Comparison of ENCODE assay signal across 25 mouse cellular contexts in the genomic region with DNA sequence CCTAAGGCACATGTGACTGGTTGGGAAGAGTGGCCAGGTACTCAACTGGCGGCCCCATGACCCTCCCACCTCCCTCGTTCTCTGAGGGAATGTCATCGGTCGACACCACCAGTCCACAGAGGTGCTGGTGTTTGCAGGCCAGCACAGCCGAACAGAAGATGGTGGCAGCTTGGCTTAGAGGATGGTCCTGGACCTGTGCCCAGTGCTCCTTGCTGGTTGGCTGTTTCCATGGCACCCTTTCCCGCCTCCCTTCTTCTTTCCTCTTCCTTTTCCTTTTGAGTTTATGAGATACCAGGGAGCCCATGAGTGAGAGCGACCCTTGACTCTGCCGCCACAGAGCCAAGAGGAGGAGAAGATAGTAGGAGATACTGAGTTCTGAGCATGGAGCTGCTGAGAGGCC. TPM values are rescaled to one million over a fixed set of nuclear protein-coding genes. Genes with fewer than 3 reads are reported as not detected.
DNase-seq lines count a peak whose midpoint lies in the region; ATAC-seq and TF ChIP-seq lines count a peak whose summit lies in the region.
"Had no signal": no experiment of that assay in that cellular context is flagged by ENCODE, and none has a peak within 500 bp of the region (broad histone marks: within the 10 kb centered on the region; RNA-seq: fewer than 3 reads in every experiment).

No protein-coding gene starts in this region.

- no peak for ATAC-seq in kidney, embryonic 15.5 days (replicated peaks; ENCODE audit: low FRiP score)
- no peak for ATAC-seq in midbrain, embryonic 14.5 days (ENCODE audit: low FRiP score, low TSS enrichment)
- ATAC-seq in midbrain, embryonic 11.5 days (ENCODE audit: low FRiP score), result no peak
- ATAC-seq: inflammation-experienced regulatory T-cells, adult 6 months had no signal

- no peak for TF ChIP-seq CTCF in layer of hippocampus, adult 2 months (conservative IDR thresholded peaks at IDR 0.05)

- H3K9me3 ChIP-seq in kidney, embryonic 15.5 days (replicated peaks), result no peaks in the 10 kb centered on the region
- H3K9me3 ChIP-seq in midbrain, embryonic 14.5 days (ENCODE audit: control insufficient read depth, low read length), result no peaks in the 10 kb centered on the region
- H3K9me3 ChIP-seq in midbrain, embryonic 11.5 days (ENCODE audit: control insufficient read depth, low read length), result no peaks in the 10 kb centered on the region
- H3K9me3 ChIP-seq: embryonic facial prominence, embryonic 15.5 days; forebrain, embryonic 10.5 days; heart, embryonic 15.5 days; hindbrain, embryonic 10.5 days; limb, embryonic 13.5 days had no signal

- peaks cover 34% of the 10 kb centered on the region for H3K4me1 ChIP-seq in kidney, embryonic 15.5 days
- no peaks in the 10 kb centered on the region for H3K4me1 ChIP-seq in midbrain, embryonic 14.5 days (ENCODE audit: control insufficient read depth, insufficient read depth, low read length)
- H3K4me1 ChIP-seq in midbrain, embryonic 11.5 days (ENCODE audit: control insufficient read depth, insufficient read depth, low read length), result no peaks in the 10 kb centered on the region
- H3K4me1 ChIP-seq: embryonic facial prominence, embryonic 15.5 days; limb, embryonic 13.5 days had no signal

- DNase-seq in cerebellum, postnatal 14 days, result peak; percentile 79 to 87
- no peak for DNase-seq in cerebellum, adult 8-10 months
- DNase-seq in kidney, adult 9 months, result no peak
- peak; percentile 21 for DNase-seq in midbrain, embryonic 14.5 days
- no peak for DNase-seq in midbrain, embryonic 11.5 days (ENCODE audit: low spot score, missing footprints)
- peak; percentile 32 to 35 for DNase-seq in layer of hippocampus, adult 2 months (ENCODE audit: low spot score in 2 of 2)
- DNase-seq in gastrocnemius, adult 8-10 months (ENCODE audit: low spot score in 2 of 2), result no peak
- DNase-seq: adrenal gland, postnatal 10 days; heart, adult 2 months; thymus, postnatal 25 days had no signal

- H3K4me3 ChIP-seq in kidney, embryonic 15.5 days (replicated peaks), result no peak overlapping the region
- H3K4me3 ChIP-seq in midbrain, embryonic 14.5 days (replicated peaks; ENCODE audit: low read depth, low read length), result no peak overlapping the region
- no peak overlapping the region for H3K4me3 ChIP-seq in midbrain, embryonic 11.5 days (ENCODE audit: low read depth, low read length)
- no peak overlapping the region for H3K4me3 ChIP-seq in layer of hippocampus, adult 2 months
- H3K4me3 ChIP-seq: embryonic facial prominence, embryonic 15.5 days; forebrain, embryonic 10.5 days; heart, adult 2 months; heart, embryonic 15.5 days; hindbrain, embryonic 10.5 days; limb, embryonic 13.5 days had no signal

- no peaks in the 10 kb centered on the region for H3K36me3 ChIP-seq in kidney, embryonic 15.5 days
- H3K36me3 ChIP-seq in midbrain, embryonic 14.5 days (ENCODE audit: control insufficient read depth, insufficient read depth, low read length), result no peaks in the 10 kb centered on the region
- no peaks in the 10 kb centered on the region for H3K36me3 ChIP-seq in midbrain, embryonic 11.5 days (ENCODE audit: control insufficient read depth, insufficient read depth, low read length)
- H3K36me3 ChIP-seq: embryonic facial prominence, embryonic 15.5 days; forebrain, embryonic 10.5 days; heart, embryonic 15.5 days; hindbrain, embryonic 10.5 days; limb, embryonic 13.5 days had no signal

- H3K27ac ChIP-seq in kidney, embryonic 15.5 days, result peak overlapping the region; percentile 42; the same call in 1 of the 2 replicates
- H3K27ac ChIP-seq in midbrain, embryonic 14.5 days (replicated peaks; ENCODE audit: low read depth, low read length), result no peak overlapping the region
- no peak overlapping the region for H3K27ac ChIP-seq in midbrain, embryonic 11.5 days (ENCODE audit: low read depth, low read length)
- H3K27ac ChIP-seq in layer of hippocampus, adult 2 months, result no peak overlapping the region
- H3K27ac ChIP-seq: embryonic facial prominence, embryonic 15.5 days; forebrain, embryonic 10.5 days; heart, adult 2 months; heart, embryonic 15.5 days; hindbrain, embryonic 10.5 days; limb, embryonic 13.5 days; liver, embryonic 14.5 days had no signal

- H3K9ac ChIP-seq in kidney, embryonic 15.5 days, result no peak overlapping the region
- no peak overlapping the region for H3K9ac ChIP-seq in midbrain, embryonic 14.5 days (replicated peaks; ENCODE audit: low read length)
- no peak overlapping the region for H3K9ac ChIP-seq in midbrain, embryonic 11.5 days (ENCODE audit: low read length)
- H3K9ac ChIP-seq: embryonic facial prominence, embryonic 15.5 days; heart, embryonic 15.5 days; limb, embryonic 13.5 days; liver, embryonic 14.5 days had no signal

- no peak overlapping the region for H3K4me2 ChIP-seq in kidney, embryonic 15.5 days
- H3K4me2 ChIP-seq in midbrain, embryonic 14.5 days (ENCODE audit: low read length), result no peak overlapping the region
- no peak overlapping the region for H3K4me2 ChIP-seq in midbrain, embryonic 11.5 days
- H3K4me2 ChIP-seq: embryonic facial prominence, embryonic 15.5 days; heart, embryonic 15.5 days; limb, embryonic 13.5 days had no signal

- peaks cover 7% of the 10 kb centered on the region; the same call in 1 of the 2 replicates for H3K27me3 ChIP-seq in kidney, embryonic 15.5 days
- no peaks in the 10 kb centered on the region for H3K27me3 ChIP-seq in midbrain, embryonic 14.5 days (ENCODE audit: control insufficient read depth, insufficient read depth, low read length)
- H3K27me3 ChIP-seq in midbrain, embryonic 11.5 days (ENCODE audit: control insufficient read depth, insufficient read depth, low read length), result no peaks in the 10 kb centered on the region
- H3K27me3 ChIP-seq: embryonic facial prominence, embryonic 15.5 days; heart, embryonic 15.5 days; limb, embryonic 13.5 days had no signal

- 88% methylated on average over 8 of the region's 8 CpGs for WGBS in kidney, embryonic 15.5 days
- WGBS in midbrain, embryonic 14.5 days, result 90% methylated on average over 8 of the region's 8 CpGs
- 92% methylated on average over 8 of the region's 8 CpGs for WGBS in midbrain, embryonic 11.5 days

RNA-seq across cellular contexts. Expression of a gene that starts 21.1 kb away (rescaled TPM):
- 0.27 TPM in 1 of 2 replicates, not detected in the other for polyA plus RNA-seq in kidney, embryonic 15.5 days (2015; fragmentation: Nextera tagmentation; extraction: Ambion mirVana)
- polyA plus RNA-seq in midbrain, embryonic 14.5 days (2014; fragmentation: Nextera tagmentation; extraction: Ambion mirVana), result not detected in 2 replicates
- not detected in 2 replicates for polyA plus RNA-seq in midbrain, embryonic 11.5 days (2014; fragmentation: Nextera tagmentation; extraction: Ambion mirVana)
- not detected for total RNA-seq in layer of hippocampus, adult 2 months (2021)
- total RNA-seq in gastrocnemius, adult 8-10 months (2022), result not detected
- total RNA-seq: adrenal gland, postnatal 10 days; gastrocnemius, adult 18-20 months; heart, adult 2 months; layer of hippocampus, adult 8-10 months; megakaryocyte, adult 5-6 weeks had no signal
- polyA plus RNA-seq: embryonic facial prominence, embryonic 15.5 days; forebrain, embryonic 10.5 days; heart, adult 2 months; heart, embryonic 15.5 days; hindbrain, embryonic 10.5 days; inflammation-experienced regulatory T-cells, adult 6 months; kidney, embryonic 14.5 days; limb, embryonic 13.5 days; liver, embryonic 14.5 days; lung, embryonic 16.5 days; neural tube, embryonic 11.5 days; testis, adult 2 months had no signal

RNA-seq across cellular contexts. Expression of a gene that starts 27.9 kb away (rescaled TPM):
- 0.56 and 0.77 TPM in 2 replicates for polyA plus RNA-seq in kidney, embryonic 15.5 days (2015; fragmentation: Nextera tagmentation; extraction: Ambion mirVana)
- 1.0 and 1.1 TPM in 2 replicates for polyA plus RNA-seq in midbrain, embryonic 14.5 days (2014; fragmentation: Nextera tagmentation; extraction: Ambion mirVana)
- polyA plus RNA-seq in midbrain, embryonic 11.5 days (2014; fragmentation: Nextera tagmentation; extraction: Ambion mirVana), result 0.40 and 0.93 TPM in 2 replicates
- 1 to 10 TPM; 2.4 to 3.2 TPM for total RNA-seq in layer of hippocampus, adult 2 months (2021)
- not detected for total RNA-seq in gastrocnemius, adult 8-10 months (2022)
- total RNA-seq: gastrocnemius, adult 18-20 months; megakaryocyte, adult 5-6 weeks had no signal
- polyA plus RNA-seq: inflammation-experienced regulatory T-cells, adult 6 months had no signal

RNA-seq across cellular contexts. Expression of a gene that starts 28.5 kb away (rescaled TPM):
- polyA plus RNA-seq in kidney, embryonic 15.5 days (2015; fragmentation: Nextera tagmentation; extraction: Ambion mirVana), result 42.4 and 45.7 TPM in 2 replicates
- 18.0 and 19.3 TPM in 2 replicates for polyA plus RNA-seq in midbrain, embryonic 14.5 days (2014; fragmentation: Nextera tagmentation; extraction: Ambion mirVana)
- 52.0 and 55.0 TPM in 2 replicates for polyA plus RNA-seq in midbrain, embryonic 11.5 days (2014; fragmentation: Nextera tagmentation; extraction: Ambion mirVana)
- 10 to 100 TPM in 1 of 2 experiments, 1 to 10 TPM in 1; 9.9 to 10.1 TPM for total RNA-seq in layer of hippocampus, adult 2 months (2021)
- total RNA-seq in gastrocnemius, adult 8-10 months (2022), result under 1 TPM; 0.46 to 0.88 (median 0.84) TPM

RNA-seq across cellular contexts. Expression of a gene that starts 33.6 kb away (rescaled TPM):
- polyA plus RNA-seq in kidney, embryonic 15.5 days (2015; fragmentation: Nextera tagmentation; extraction: Ambion mirVana), result not detected in 2 replicates
- polyA plus RNA-seq in midbrain, embryonic 14.5 days (2014; fragmentation: Nextera tagmentation; extraction: Ambion mirVana), result not detected in 2 replicates
- polyA plus RNA-seq in midbrain, embryonic 11.5 days (2014; fragmentation: Nextera tagmentation; extraction: Ambion mirVana), result not detected in 2 replicates
- not detected for total RNA-seq in layer of hippocampus, adult 2 months (2021)
- not detected for total RNA-seq in gastrocnemius, adult 8-10 months (2022)
- total RNA-seq: adrenal gland, postnatal 10 days; gastrocnemius, adult 18-20 months; heart, adult 2 months; megakaryocyte, adult 5-6 weeks had no signal
- polyA plus RNA-seq: embryonic facial prominence, embryonic 15.5 days; forebrain, embryonic 10.5 days; heart, adult 2 months; heart, embryonic 15.5 days; hindbrain, embryonic 10.5 days; inflammation-experienced regulatory T-cells, adult 6 months; kidney, embryonic 14.5 days; limb, embryonic 13.5 days; liver, embryonic 14.5 days; lung, embryonic 16.5 days; neural tube, embryonic 11.5 days had no signal

RNA-seq across cellular contexts. Expression of a gene that starts 45.4 kb away (rescaled TPM):
- polyA plus RNA-seq in kidney, embryonic 15.5 days (2015; fragmentation: Nextera tagmentation; extraction: Ambion mirVana), result 10.6 and 12.2 TPM in 2 replicates
- polyA plus RNA-seq in midbrain, embryonic 14.5 days (2014; fragmentation: Nextera tagmentation; extraction: Ambion mirVana), result 21.9 and 25.4 TPM in 2 replicates
- polyA plus RNA-seq in midbrain, embryonic 11.5 days (2014; fragmentation: Nextera tagmentation; extraction: Ambion mirVana), result 16.9 and 17.8 TPM in 2 replicates
- 10 to 100 TPM; 16.5 to 19.5 TPM for total RNA-seq in layer of hippocampus, adult 2 months (2021)
- total RNA-seq in gastrocnemius, adult 8-10 months (2022), result under 1 TPM; 0.34 to 0.58 (median 0.49) TPM

Comparison
In these comparisons a context has a peak if more than half of its experiments do, and no peak if none do; other contexts are left out.
1. DNase-seq: peak in cerebellum, postnatal 14 days (2 of 2), midbrain, embryonic 14.5 days (single experiment) and layer of hippocampus, adult 2 months (2 of 2); none in cerebellum, adult 8-10 months (single experiment), kidney, adult 9 months (single experiment), midbrain, embryonic 11.5 days (single experiment) and gastrocnemius, adult 8-10 months (0 of 2).